Mouse (Mus musculus): ENCODE measurements at regions not wholly inside any gene's neighbourhood (a gene's known extent, or its start where the extent isn't known, plus 50 kb on each side); places are given as distances from the start of the nearest gene placed in this dataset.
"Not testable (repeated sequence)": the region's sequence is repeated elsewhere in the genome, so short reads cannot be mapped to it uniquely, and the experiment has no call there.

GRCm38 (mm10) chr9:80961818-80962217 is 496.5 kb upstream of the Impg1 start:
- in situ Hi-C loops (cut with MboI; ENCODE audit: unreplicated experiment in 2 of 2): no loop called here

GRCm38 (mm10) chr9:80942991-80943390 is 477.7 kb upstream of the Impg1 start:
- in situ Hi-C loops (cut with MboI; ENCODE audit: unreplicated experiment in 2 of 2): loop anchor here (5.0 to 25.0 kb wide), 4 partner anchors 682 to 1872 kb away; partner anchors contain the start of gene Mei4 (in 1 of the 2)

- in situ Hi-C loops (cut with MboI; ENCODE audit: unreplicated experiment in 2 of 2): loop anchor here (5.0 to 25.0 kb wide), 4 partner anchors 683 to 1873 kb away; partner anchors contain the start of gene Mei4 (in 1 of the 2)
These were observed 476.1 kb upstream of the Impg1 start for GRCm38 (mm10) chr9:80941424-80941823.

GRCm38 (mm10) chr9:80938238-80938637 is 473.0 kb upstream of the Impg1 start:
- in situ Hi-C loops (cut with MboI; ENCODE audit: unreplicated experiment in 2 of 2): loop anchor here in 1 of 2 experiments (10.0 to 25.0 kb wide), 2 partner anchors 924 to 1877 kb away; partner anchors contain the start of gene Mei4

GRCm38 (mm10) chr9:80930628-80931027 is 465.3 kb upstream of the Impg1 start:
- in situ Hi-C loops (cut with MboI; ENCODE audit: unreplicated experiment in 2 of 2): loop anchor here in 1 of 2 experiments (10.0 to 25.0 kb wide), 2 partner anchors 932 to 1884 kb away; partner anchors contain the start of gene Mei4

GRCm38 (mm10) chr9:80920304-80920703 is 455.0 kb upstream of the Impg1 start:
- in situ Hi-C loops (cut with MboI; ENCODE audit: unreplicated experiment in 2 of 2): no loop called here

- in situ Hi-C loops (cut with MboI; ENCODE audit: unreplicated experiment in 2 of 2): no loop called here
These were observed 448.6 kb upstream of the Impg1 start for GRCm38 (mm10) chr9:80913867-80914266.

- in situ Hi-C loops (cut with MboI; ENCODE audit: unreplicated experiment in 2 of 2): no loop called here
These were observed 446.9 kb upstream of the Impg1 start for GRCm38 (mm10) chr9:80912177-80912576.

GRCm38 (mm10) chr9:80866807-80867206 is 401.5 kb upstream of the Impg1 start:
- in situ Hi-C loops (cut with MboI; ENCODE audit: unreplicated experiment in 2 of 2): no loop called here

GRCm38 (mm10) chr9:80858998-80859397 is 393.7 kb upstream of the Impg1 start:
- in situ Hi-C loops (cut with MboI; ENCODE audit: unreplicated experiment in 2 of 2): no loop called here

- in situ Hi-C loops (cut with MboI; ENCODE audit: unreplicated experiment in 2 of 2): no loop called here
These were observed 382.9 kb upstream of the Impg1 start for GRCm38 (mm10) chr9:80848190-80848589.

GRCm38 (mm10) chr9:80832808-80833207 is 367.5 kb upstream of the Impg1 start:
- in situ Hi-C loops (cut with MboI; ENCODE audit: unreplicated experiment in 2 of 2): no loop called here

GRCm38 (mm10) chr9:80825346-80825745 is 360.1 kb upstream of the Impg1 start:
- in situ Hi-C loops (cut with MboI; ENCODE audit: unreplicated experiment in 2 of 2): no loop called here

GRCm38 (mm10) chr9:80820066-80820465 is 354.8 kb upstream of the Impg1 start:
- in situ Hi-C loops (cut with MboI; ENCODE audit: unreplicated experiment in 2 of 2): no loop called here

- in situ Hi-C loops (cut with MboI; ENCODE audit: unreplicated experiment in 2 of 2): no loop called here
These were observed 353.8 kb upstream of the Impg1 start for GRCm38 (mm10) chr9:80819070-80819469.

- in situ Hi-C loops (cut with MboI; ENCODE audit: unreplicated experiment in 2 of 2): not testable (repeated sequence)
These were observed 348.6 kb upstream of the Impg1 start for GRCm38 (mm10) chr9:80813921-80814320.

GRCm38 (mm10) chr9:80791523-80791922 is 326.2 kb upstream of the Impg1 start:
- in situ Hi-C loops (cut with MboI; ENCODE audit: unreplicated experiment in 2 of 2): no loop called here

- in situ Hi-C loops (cut with MboI; ENCODE audit: unreplicated experiment in 2 of 2): no loop called here
These were observed 309.3 kb upstream of the Impg1 start for GRCm38 (mm10) chr9:80774541-80774940.

GRCm38 (mm10) chr9:80735806-80736205 is 270.5 kb upstream of the Impg1 start:
- in situ Hi-C loops (cut with MboI; ENCODE audit: unreplicated experiment in 2 of 2): not testable (repeated sequence)

GRCm38 (mm10) chr9:80732971-80733370 is 267.7 kb upstream of the Impg1 start:
- in situ Hi-C loops (cut with MboI; ENCODE audit: unreplicated experiment in 2 of 2): no loop called here

- in situ Hi-C loops (cut with MboI; ENCODE audit: unreplicated experiment in 2 of 2): no loop called here
These were observed 258.4 kb upstream of the Impg1 start for GRCm38 (mm10) chr9:80723638-80724037.

- in situ Hi-C loops (cut with MboI; ENCODE audit: unreplicated experiment in 2 of 2): no loop called here
These were observed 253.2 kb upstream of the Impg1 start for GRCm38 (mm10) chr9:80718516-80718915.

GRCm38 (mm10) chr9:80709781-80710180 is 244.5 kb upstream of the Impg1 start:
- in situ Hi-C loops (cut with MboI; ENCODE audit: unreplicated experiment in 2 of 2): no loop called here

Measured in v-Abl transformed pro-B cells (cell line).